Mouse (Mus musculus) lung, postnatal 0 days (tissue): ENCODE results near the gene Napepld. TPM values are rescaled to one million over a fixed set of nuclear protein-coding genes. Genes with fewer than 3 reads are reported as not detected.
A peak's percentile ranks its signal among the peaks of the same experiment; 100 is the strongest.
"Not testable (repeated sequence)": the region's sequence is repeated elsewhere in the genome, so short reads cannot be mapped to it uniquely, and the experiment has no call there.

Experiments used
- ATAC-seq: fragments of 200-750 bp; cut with Nextera tagmentation; 2 replicates; pipeline ENCODE4 v1.8.0; 2017; ENCODE audit warnings: moderate library complexity
- DNase-seq: peaks from one replicate; pipeline ENCODE4 v3.0.0-alpha.2; 2016; ENCODE audit warnings: low spot score
- H3K27ac ChIP-seq: fragments of 300-500 bp; sonication (generic); 2 replicates; pipeline ENCODE4 v1.5.1; 2014; ENCODE audit warnings: antibody characterized with exemption, mild to moderate bottlenecking, low read length, mixed read lengths
- H3K27me3 ChIP-seq: fragments of 300-500 bp; sonication (generic); replicated peaks from 2 replicates; pipeline ENCODE4 v1.6.1; 2014; ENCODE audit warnings: low read length, mixed read lengths; ENCODE audit not compliant: insufficient read depth
- H3K36me3 ChIP-seq: fragments of 300-500 bp; sonication (generic); 2 replicates; pipeline ENCODE4 v1.6.1; 2014; ENCODE audit warnings: low read length, mixed read lengths; ENCODE audit not compliant: insufficient read depth
- H3K4me1 ChIP-seq: fragments of 300-500 bp; sonication (generic); 2 replicates; pipeline ENCODE4 v1.6.1; 2014; ENCODE audit warnings: antibody characterized with exemption, low read depth, low read length, mixed read lengths; ENCODE audit not compliant: insufficient read depth
- H3K4me2 ChIP-seq: fragments of 300-500 bp; sonication (generic); replicated peaks from 2 replicates; pipeline ENCODE4 v1.6.1; 2014; ENCODE audit warnings: low read depth, mild to moderate bottlenecking, low read length, moderate library complexity, mixed read lengths
- H3K4me3 ChIP-seq: fragments of 300-500 bp; sonication (generic); 2 replicates; pipeline ENCODE4 v1.5.1; 2014; ENCODE audit warnings: low read depth, low read length
- H3K9ac ChIP-seq: fragments of 300-500 bp; sonication (generic); replicated peaks from 2 replicates; pipeline ENCODE4 v1.6.1; 2014; ENCODE audit warnings: low read depth, mild to moderate bottlenecking
- H3K9me3 ChIP-seq: fragments of 300-500 bp; sonication (generic); 2 replicates; pipeline ENCODE4 v1.6.1; 2016; ENCODE audit warnings: low read length, mixed read lengths
- CTCF ChIP-seq: IDR thresholded peaks from 2 replicates; pipeline ENCODE4 v1.5.1; 2016; ENCODE audit warnings: antibody characterized with exemption, mild to moderate bottlenecking
- EP300 ChIP-seq: IDR thresholded peaks from 2 replicates; pipeline ENCODE4 v1.6.1; 2016; ENCODE audit warnings: antibody characterized with exemption, mild to moderate bottlenecking, control low read depth
- WGBS: fragments of 180-500 bp; shearing (Covaris S2); extraction: QIAGEN DNeasy Blood & Tissue Kit; methylation state at CpG from one replicate; pipeline ENCODE4 v1.1.7; 2014; 5-methylcytosine and 5-hydroxymethylcytosine counted together
- polyA plus RNA-seq: library from polyadenylated mRNA; unstranded; fragments of >200 nt; fragmentation: Nextera tagmentation; extraction: Ambion mirVana; gene quantifications from 2 replicates; pipeline ENCODE4 v1.2.1, GENCODE M21; 2015

Gene Napepld
- polyA plus RNA-seq, 1 experiment from 2014 or later: 2.5 TPM

DNA sequence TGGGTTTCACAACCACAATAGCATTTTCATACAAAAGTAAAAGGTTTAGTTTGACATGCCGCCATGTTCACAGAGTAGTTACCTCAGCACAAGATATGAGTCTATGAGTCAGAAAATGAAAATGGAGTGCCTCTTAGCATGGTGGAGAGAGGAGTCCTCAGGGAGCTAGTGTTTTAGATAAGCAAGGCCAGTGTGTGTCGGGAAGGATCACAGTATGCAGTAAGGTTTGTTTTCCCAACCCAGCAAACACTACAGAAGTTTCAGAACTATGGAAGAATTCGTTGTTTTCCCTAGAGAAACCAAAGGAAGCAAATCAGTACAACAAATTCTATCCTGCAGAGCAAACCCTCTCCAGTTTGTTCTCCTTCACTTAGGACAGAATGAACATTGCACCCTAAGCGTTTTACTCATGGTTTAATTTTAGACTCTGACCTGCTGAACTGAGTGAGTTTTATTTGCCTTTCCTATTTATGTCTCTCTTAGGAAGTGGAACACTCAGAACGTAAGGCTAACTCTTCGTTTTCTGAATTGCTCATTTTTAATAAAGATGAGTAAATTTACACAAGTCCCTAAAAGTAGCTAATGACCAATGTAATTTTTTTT is 1.8 kb upstream of the Napepld start:
- DNase-seq: peak; percentile 79
- no peaks in the 10 kb centered on the region for H3K36me3 ChIP-seq
- H3K4me2 ChIP-seq: no peak overlapping the region
- H3K4me3 ChIP-seq: no peak overlapping the region
- TF ChIP-seq EP300 (peak; percentile 44), CTCF (no peak)
- 0 out of 2 replicates have a peak, but pooled peaks have one; percentile 8 for ATAC-seq
- H3K4me1 ChIP-seq: no peaks in the 10 kb centered on the region
- H3K27ac ChIP-seq: peak overlapping the region; percentile 54
- no peaks in the 10 kb centered on the region for H3K27me3 ChIP-seq
- WGBS: 53% methylated on average over 6 of the region's 6 CpGs
- H3K9ac ChIP-seq: no peak overlapping the region
- no peaks in the 10 kb centered on the region for H3K9me3 ChIP-seq

DNA sequence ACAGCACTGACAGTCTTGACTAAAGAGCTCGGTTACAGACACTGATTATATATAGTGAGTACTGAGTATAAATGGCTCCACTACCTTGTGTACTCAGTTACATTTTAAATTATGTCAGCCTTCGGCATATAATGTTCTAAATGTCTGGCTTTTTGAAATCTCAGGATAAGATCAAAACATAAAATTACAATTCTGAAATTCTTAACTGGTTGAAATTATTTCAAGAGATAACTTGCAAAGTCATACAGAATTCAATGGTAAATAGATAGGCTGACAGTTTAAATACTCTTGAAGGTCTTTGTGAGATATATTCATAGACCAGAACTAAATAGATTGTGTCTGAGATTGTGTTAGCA is 791 bp upstream of the Napepld start:
- Histone ChIP-seq H3K4me3 (peak overlapping the region; percentile 63), H3K9ac (no peak overlapping the region), H3K9me3 (no peaks in the 10 kb centered on the region), H3K27me3 (no peaks in the 10 kb centered on the region), H3K36me3 (no peaks in the 10 kb centered on the region), H3K4me2 (peak overlapping the region; percentile 73), H3K4me1 (no peaks in the 10 kb centered on the region), H3K27ac (peak overlapping the region; percentile 95)
- no peak for DNase-seq
- 46% methylated on average over 2 of the region's 2 CpGs for WGBS
- TF ChIP-seq EP300 (0 out of 2 replicates have a peak, but pooled peaks have one; percentile 18), CTCF (no peak)
- ATAC-seq: no peak

DNA sequence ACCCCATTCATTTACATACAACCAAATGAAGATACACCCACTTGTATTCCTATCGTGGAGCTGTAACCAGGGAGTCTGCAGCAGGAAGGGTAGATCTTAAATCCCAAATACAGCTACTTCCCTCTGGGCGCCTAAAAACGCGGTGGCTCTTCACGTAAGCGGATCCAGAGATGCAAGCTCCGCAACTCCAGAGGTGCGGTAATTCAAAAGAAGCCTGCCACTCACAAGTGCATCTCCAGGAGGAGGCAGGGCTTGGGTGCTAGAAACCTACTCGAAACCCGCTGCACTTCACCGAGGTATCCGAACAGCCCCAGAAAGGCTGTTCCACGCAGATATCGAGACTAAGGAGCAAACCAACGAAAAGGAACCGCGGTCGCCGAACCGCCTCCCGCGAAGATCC is 262 bp downstream of the Napepld start:
- TF ChIP-seq CTCF: no peak
- TF ChIP-seq EP300: no peak
- WGBS: 0% methylated on average over 22 of the region's 22 CpGs
- Histone ChIP-seq H3K9me3 (no peaks in the 10 kb centered on the region), H3K27me3 (no peaks in the 10 kb centered on the region), H3K27ac (peak overlapping the region; percentile 43; the same call in 1 of the 2 replicates), H3K4me2 (peak overlapping the region; percentile 73), H3K9ac (peak overlapping the region; percentile 35; the same call in 1 of the 2 replicates), H3K36me3 (no peaks in the 10 kb centered on the region), H3K4me1 (no peaks in the 10 kb centered on the region), H3K4me3 (peak overlapping the region; percentile 63)
- ATAC-seq (peak; percentile 7), DNase-seq (no peak)

DNA sequence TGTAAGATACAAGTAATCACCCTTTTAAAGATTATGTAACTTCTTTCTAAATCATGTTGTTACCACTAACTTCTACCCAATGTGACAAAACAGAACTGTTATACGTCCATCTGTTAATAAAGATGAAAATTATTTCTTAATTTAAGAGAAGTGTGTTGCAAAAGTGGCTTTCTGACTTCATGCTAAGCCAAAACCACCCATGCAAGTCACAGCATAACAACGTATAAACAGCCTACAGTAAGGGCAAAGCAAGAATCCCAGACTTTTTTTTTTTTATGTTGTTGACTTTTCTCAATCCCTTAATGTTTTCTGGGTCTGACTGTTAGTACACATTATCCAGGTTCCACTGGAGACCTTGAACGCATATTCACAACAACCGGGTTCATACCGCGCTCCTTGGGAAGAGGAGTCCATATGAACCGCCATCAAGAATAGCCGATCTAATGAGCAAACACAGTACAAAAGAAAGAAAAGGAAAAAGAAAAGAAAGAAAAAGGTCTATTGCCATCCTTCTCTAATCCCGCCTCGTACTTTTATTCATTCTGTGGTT is 849 bp downstream of the Napepld start:
- peak overlapping the region; percentile 63 for H3K4me3 ChIP-seq
- DNase-seq (peak; percentile 59), ATAC-seq (no peak)
- no peaks in the 10 kb centered on the region for H3K4me1 ChIP-seq
- TF ChIP-seq CTCF (no peak), EP300 (no peak)
- no peaks in the 10 kb centered on the region for H3K9me3 ChIP-seq
- H3K27ac ChIP-seq: no peak overlapping the region
- H3K9ac ChIP-seq: no peak overlapping the region
- no peaks in the 10 kb centered on the region for H3K27me3 ChIP-seq
- H3K36me3 ChIP-seq: no peaks in the 10 kb centered on the region
- H3K4me2 ChIP-seq: peak overlapping the region; percentile 73
- WGBS: 15% methylated on average over 10 of the region's 10 CpGs

DNA sequence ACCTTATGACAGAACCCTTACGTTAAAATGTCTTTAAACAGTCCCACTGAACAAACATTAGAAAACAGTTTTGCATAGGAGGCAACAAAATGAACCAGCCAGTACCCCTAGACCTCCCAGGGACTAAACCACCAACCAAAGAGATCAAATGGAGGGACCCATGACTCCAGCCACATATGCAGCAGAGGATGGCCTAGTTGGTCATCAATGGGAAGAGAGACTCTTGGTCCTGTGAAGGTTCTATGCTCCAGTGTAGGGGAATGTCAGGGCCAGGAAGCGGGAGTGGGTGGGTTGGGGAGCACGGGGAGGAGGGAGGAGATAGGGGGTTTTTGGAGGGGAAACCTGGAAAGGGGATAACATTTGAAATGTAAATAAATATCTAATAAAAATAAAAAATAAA is 1.6 kb downstream of the Napepld start:
- ATAC-seq, H3K4me3 ChIP-seq, H3K27me3 ChIP-seq, H3K4me1 ChIP-seq, H3K9ac ChIP-seq, H3K9me3 ChIP-seq, H3K4me2 ChIP-seq, H3K36me3 ChIP-seq, DNase-seq, H3K27ac ChIP-seq: not testable (repeated sequence)
- 92% methylated on average over 3 of the region's 3 CpGs for WGBS

DNA sequence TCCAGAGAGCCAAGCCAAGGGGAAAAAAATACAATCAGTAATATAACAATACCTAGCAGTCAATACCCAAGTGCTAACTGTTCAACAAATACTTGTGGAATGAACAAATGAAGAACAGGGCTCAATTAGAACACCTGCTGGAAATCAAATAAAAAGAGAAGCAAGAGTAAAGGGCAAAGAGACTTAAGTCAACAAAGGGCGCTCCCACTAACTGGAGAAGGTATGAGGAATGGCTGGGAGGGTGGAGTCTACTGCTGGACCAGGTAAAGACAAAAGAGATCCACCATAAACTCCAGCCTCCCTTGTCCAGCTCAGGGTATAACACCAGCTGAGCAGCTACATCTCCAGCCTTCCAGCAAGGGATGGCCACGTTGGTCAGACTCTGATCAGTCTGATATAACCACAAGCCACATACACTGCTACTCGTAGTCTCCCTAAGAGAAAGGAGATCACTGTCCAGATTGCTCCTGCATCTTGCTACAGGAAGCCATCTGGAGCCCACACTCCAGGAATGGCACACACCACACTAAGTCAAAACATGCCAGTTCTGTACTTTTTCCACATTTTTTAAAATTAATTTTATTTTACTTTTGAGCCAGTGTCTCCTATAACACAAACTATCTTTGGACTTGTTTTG is 6.2 kb downstream of the Napepld start:
- Histone ChIP-seq H3K36me3 (no peaks in the 10 kb centered on the region), H3K4me2 (no peak overlapping the region), H3K4me3 (no peak overlapping the region), H3K9me3 (no peaks in the 10 kb centered on the region), H3K9ac (no peak overlapping the region), H3K27ac (no peak overlapping the region), H3K27me3 (no peaks in the 10 kb centered on the region), H3K4me1 (no peaks in the 10 kb centered on the region)
- TF ChIP-seq EP300: no peak
- no peak for TF ChIP-seq CTCF
- WGBS: 76% methylated on average over 3 of the region's 3 CpGs
- DNase-seq (peak; percentile 26), ATAC-seq (no peak)
